Mouse (Mus musculus): ENCODE data around the gene Cacybp. TPM values are rescaled to one million over a fixed set of nuclear protein-coding genes. Genes with fewer than 3 reads are reported as not detected.
A peak's percentile ranks its signal among the peaks of the same experiment; 100 is the strongest.

The Cacybp gene
- polyA plus RNA-seq, 1 experiment from 2014 or later = 180 TPM

DNA sequence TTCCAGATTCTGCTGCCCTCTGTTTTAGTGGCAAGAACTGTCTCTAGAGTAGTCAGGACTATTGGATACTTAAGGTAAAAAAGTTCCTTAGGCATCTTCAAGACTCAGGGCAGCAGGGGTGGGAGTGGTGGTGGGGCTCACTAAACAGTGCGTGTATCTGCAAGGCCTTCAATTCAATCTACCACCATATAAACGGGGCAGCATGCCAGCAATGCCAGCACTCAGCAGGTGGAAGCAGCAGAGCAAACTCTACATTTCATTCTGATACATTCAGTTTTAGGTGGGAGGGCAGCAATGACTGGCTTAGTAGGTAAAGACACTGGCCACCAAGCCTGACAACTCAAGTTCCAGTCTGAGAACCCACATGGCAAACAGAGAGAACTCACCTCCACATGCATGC, 27.4 kb upstream of the Cacybp start:
- Histone ChIP-seq H3K4me2 (ENCODE audit: low read length) (no peak overlapping the region), H3K9me3 (replicated peaks; ENCODE audit: low read length) (no peaks in the 10 kb centered on the region), H3K27ac (no peak overlapping the region), H3K4me1 (replicated peaks; ENCODE audit: insufficient read depth, low read length) (no peaks in the 10 kb centered on the region), H3K27me3 (ENCODE audit: insufficient read depth, low read length) (no peaks in the 10 kb centered on the region), H3K9ac (ENCODE audit: low read depth, low read length) (no peak overlapping the region), H3K4me3 (replicated peaks; ENCODE audit: low read depth, low read length) (no peak overlapping the region), H3K36me3 (ENCODE audit: insufficient read depth, low read length) (no peaks in the 10 kb centered on the region)
- ATAC-seq (replicated peaks; ENCODE audit: low FRiP score, low read depth) (no peak), DNase-seq (ENCODE audit: low spot score) (no peak)
- WGBS = 86% methylated on average over 2 of the region's 2 CpGs
- TF ChIP-seq CTCF (IDR thresholded peaks at IDR 0.05; ENCODE audit: low read depth) = no peak

DNA sequence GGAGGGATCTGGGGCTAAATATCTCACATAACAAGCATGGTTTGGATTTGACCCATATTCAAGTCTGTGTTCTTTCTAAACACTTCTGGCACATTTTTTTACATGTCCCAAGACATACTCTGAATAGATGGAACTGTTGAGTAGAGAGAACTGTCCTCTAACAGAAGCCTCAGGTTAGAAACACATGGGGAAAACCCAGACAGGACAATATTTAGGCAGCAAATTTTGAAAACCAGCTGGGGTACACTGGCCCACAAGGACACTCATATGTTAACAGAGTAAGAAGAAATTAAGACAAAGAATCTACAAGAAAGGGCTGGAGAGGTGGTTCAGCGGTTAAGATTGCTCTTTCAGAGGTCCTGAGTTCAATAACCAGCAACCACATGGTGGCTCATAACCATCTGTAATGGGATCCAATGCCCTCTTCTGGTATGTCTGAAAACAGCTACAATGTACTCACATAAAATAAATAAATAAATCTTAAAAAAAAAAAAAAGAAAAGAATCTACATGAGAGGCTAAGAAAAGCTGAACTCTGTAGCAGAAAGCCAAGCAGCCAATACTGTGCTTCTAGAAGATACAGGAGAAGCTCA, 26.3 kb upstream of the Cacybp start:
- no peaks in the 10 kb centered on the region for H3K4me1 ChIP-seq (replicated peaks; ENCODE audit: insufficient read depth, low read length)
- H3K27ac ChIP-seq = no peak overlapping the region
- H3K27me3 ChIP-seq (ENCODE audit: insufficient read depth, low read length) = no peaks in the 10 kb centered on the region
- H3K9me3 ChIP-seq (replicated peaks; ENCODE audit: low read length) = no peaks in the 10 kb centered on the region
- TF ChIP-seq CTCF (IDR thresholded peaks at IDR 0.05; ENCODE audit: low read depth) = no peak
- H3K4me2 ChIP-seq (ENCODE audit: low read length) = no peak overlapping the region
- no peak overlapping the region for H3K4me3 ChIP-seq (replicated peaks; ENCODE audit: low read depth, low read length)
- ATAC-seq (replicated peaks; ENCODE audit: low FRiP score, low read depth) (no peak), DNase-seq (ENCODE audit: low spot score) (no peak)
- H3K9ac ChIP-seq (ENCODE audit: low read depth, low read length) = no peak overlapping the region
- WGBS = 95% methylated on average over 1 of the region's 1 CpGs
- no peaks in the 10 kb centered on the region for H3K36me3 ChIP-seq (ENCODE audit: insufficient read depth, low read length)

DNA sequence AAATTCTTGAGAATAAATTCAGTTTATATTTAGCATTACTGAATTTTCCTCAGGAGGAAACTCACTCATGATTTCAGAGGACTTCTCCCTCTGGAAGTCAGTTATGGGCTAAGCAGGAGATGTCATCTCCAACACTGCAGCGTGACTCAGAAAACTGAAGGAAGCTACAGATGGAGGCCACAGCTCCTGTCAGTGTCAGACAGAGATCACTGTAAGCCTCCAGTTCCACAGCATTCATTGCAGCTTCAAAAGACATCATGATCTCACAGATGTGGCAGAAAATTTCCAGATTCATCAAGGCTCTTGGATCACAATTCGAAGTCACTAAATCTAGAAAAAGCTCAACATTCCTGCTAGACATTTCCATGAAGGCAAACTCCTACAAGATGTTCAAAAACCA, 25.3 kb upstream of the Cacybp start:
- H3K36me3 ChIP-seq (ENCODE audit: insufficient read depth, low read length) = no peaks in the 10 kb centered on the region
- DNase-seq (ENCODE audit: low spot score) = no peak
- no peak overlapping the region for H3K27ac ChIP-seq
- no peak for ATAC-seq (replicated peaks; ENCODE audit: low FRiP score, low read depth)
- no peak overlapping the region for H3K4me3 ChIP-seq (replicated peaks; ENCODE audit: low read depth, low read length)
- H3K9me3 ChIP-seq (replicated peaks; ENCODE audit: low read length) = no peaks in the 10 kb centered on the region
- H3K27me3 ChIP-seq (ENCODE audit: insufficient read depth, low read length) = no peaks in the 10 kb centered on the region
- WGBS = 96% methylated on average over 2 of the region's 2 CpGs
- H3K4me1 ChIP-seq (replicated peaks; ENCODE audit: insufficient read depth, low read length) = no peaks in the 10 kb centered on the region
- no peak for TF ChIP-seq CTCF (IDR thresholded peaks at IDR 0.05; ENCODE audit: low read depth)
- H3K9ac ChIP-seq (ENCODE audit: low read depth, low read length) = no peak overlapping the region
- H3K4me2 ChIP-seq (ENCODE audit: low read length) = no peak overlapping the region

DNA sequence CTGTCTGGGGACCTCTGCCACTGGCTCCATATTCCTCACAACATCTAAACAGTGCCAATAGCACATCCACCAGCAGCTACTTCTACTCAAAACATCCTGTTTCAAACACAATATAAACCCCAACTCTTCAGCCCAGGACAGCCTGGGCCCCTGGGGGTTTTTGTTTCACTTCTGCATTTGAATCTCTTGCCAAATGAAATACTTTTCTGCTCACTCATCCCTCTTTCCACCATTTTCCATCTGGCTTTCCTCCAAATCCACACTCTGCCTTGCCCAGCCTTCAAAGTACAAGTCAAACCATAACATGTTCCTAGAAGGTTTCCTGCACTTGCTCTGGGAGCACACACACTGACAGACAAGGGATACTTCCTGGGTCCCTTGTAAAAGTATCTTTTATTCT, 21.2 kb upstream of the Cacybp start:
- no peak for TF ChIP-seq CTCF (IDR thresholded peaks at IDR 0.05; ENCODE audit: low read depth)
- no peaks in the 10 kb centered on the region for H3K36me3 ChIP-seq (ENCODE audit: insufficient read depth, low read length)
- H3K9ac ChIP-seq (ENCODE audit: low read depth, low read length) = no peak overlapping the region
- H3K4me2 ChIP-seq (ENCODE audit: low read length) = no peak overlapping the region
- no peak for ATAC-seq (replicated peaks; ENCODE audit: low FRiP score, low read depth)
- H3K27ac ChIP-seq = no peak overlapping the region; the same call in 1 of the 2 replicates
- H3K9me3 ChIP-seq (replicated peaks; ENCODE audit: low read length) = no peaks in the 10 kb centered on the region
- no peak overlapping the region for H3K4me3 ChIP-seq (replicated peaks; ENCODE audit: low read depth, low read length)
- DNase-seq (ENCODE audit: low spot score) = peak; percentile 43
- H3K27me3 ChIP-seq (ENCODE audit: insufficient read depth, low read length) = no peaks in the 10 kb centered on the region
- H3K4me1 ChIP-seq (replicated peaks; ENCODE audit: insufficient read depth, low read length) = no peaks in the 10 kb centered on the region

DNA sequence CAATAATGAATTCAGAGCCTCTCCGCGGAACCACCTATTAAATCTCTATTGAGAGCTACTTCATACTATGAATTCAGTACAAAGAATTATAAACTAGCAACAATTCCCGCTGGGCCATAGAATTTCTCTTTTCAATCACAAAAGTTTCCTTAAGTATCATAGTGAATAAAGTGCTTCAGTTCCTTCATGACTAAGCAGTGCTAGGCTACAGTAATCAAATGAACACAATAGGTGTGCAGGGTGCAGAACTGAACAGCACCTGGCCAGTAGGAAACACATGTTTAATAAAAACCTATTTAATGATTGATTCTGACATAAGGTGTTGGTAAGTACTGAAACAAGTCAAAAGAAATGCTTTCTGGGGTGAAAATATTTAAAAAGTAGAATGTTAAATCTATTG, 19.4 kb upstream of the Cacybp start:
- no peak for TF ChIP-seq CTCF (IDR thresholded peaks at IDR 0.05; ENCODE audit: low read depth)

DNA sequence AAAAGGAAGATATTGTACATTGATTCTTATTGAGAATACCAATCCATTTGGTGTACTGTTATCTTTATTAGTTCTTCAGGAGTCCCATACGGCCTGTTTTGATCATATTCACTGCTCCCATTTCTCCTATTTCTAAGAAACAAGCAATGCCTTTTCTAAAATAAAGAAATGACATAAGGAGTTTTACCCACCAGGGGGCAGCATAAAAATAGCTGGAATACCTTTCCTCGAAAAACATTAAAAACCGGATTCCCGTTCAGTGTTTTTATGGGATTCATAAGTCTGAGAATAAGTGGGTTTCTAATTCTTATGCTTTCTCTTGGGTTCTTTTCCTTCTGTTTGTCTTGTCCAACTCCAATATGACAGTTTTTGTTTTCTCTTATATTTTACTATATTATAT, 18.3 kb upstream of the Cacybp start:
- ATAC-seq (replicated peaks; ENCODE audit: low FRiP score, low read depth) (no peak), DNase-seq (ENCODE audit: low spot score) (peak; percentile 79)
- no peak overlapping the region for H3K4me2 ChIP-seq (ENCODE audit: low read length)
- no peak overlapping the region for H3K27ac ChIP-seq
- H3K9ac ChIP-seq (ENCODE audit: low read depth, low read length) = no peak overlapping the region
- H3K4me1 ChIP-seq (replicated peaks; ENCODE audit: insufficient read depth, low read length) = no peaks in the 10 kb centered on the region
- H3K36me3 ChIP-seq (ENCODE audit: insufficient read depth, low read length) = no peaks in the 10 kb centered on the region
- H3K4me3 ChIP-seq (replicated peaks; ENCODE audit: low read depth, low read length) = no peak overlapping the region
- no peaks in the 10 kb centered on the region for H3K27me3 ChIP-seq (ENCODE audit: insufficient read depth, low read length)
- H3K9me3 ChIP-seq (replicated peaks; ENCODE audit: low read length) = no peaks in the 10 kb centered on the region
- WGBS = 31% methylated on average over 4 of the region's 4 CpGs
- peak; percentile 75 for TF ChIP-seq CTCF (IDR thresholded peaks at IDR 0.05; ENCODE audit: low read depth)

More for the DNA sequence above, 19.4 kb upstream of the Cacybp start:
- ATAC-seq (replicated peaks; ENCODE audit: low FRiP score, low read depth) (no peak), DNase-seq (ENCODE audit: low spot score) (no peak)
- Histone ChIP-seq H3K9ac (ENCODE audit: low read depth, low read length) (no peak overlapping the region), H3K27ac (no peak overlapping the region), H3K4me3 (replicated peaks; ENCODE audit: low read depth, low read length) (no peak overlapping the region), H3K4me1 (replicated peaks; ENCODE audit: insufficient read depth, low read length) (no peaks in the 10 kb centered on the region), H3K9me3 (replicated peaks; ENCODE audit: low read length) (no peaks in the 10 kb centered on the region), H3K36me3 (ENCODE audit: insufficient read depth, low read length) (no peaks in the 10 kb centered on the region), H3K27me3 (ENCODE audit: insufficient read depth, low read length) (no peaks in the 10 kb centered on the region), H3K4me2 (ENCODE audit: low read length) (no peak overlapping the region)
- 94% methylated on average over 3 of the region's 3 CpGs for WGBS

DNA sequence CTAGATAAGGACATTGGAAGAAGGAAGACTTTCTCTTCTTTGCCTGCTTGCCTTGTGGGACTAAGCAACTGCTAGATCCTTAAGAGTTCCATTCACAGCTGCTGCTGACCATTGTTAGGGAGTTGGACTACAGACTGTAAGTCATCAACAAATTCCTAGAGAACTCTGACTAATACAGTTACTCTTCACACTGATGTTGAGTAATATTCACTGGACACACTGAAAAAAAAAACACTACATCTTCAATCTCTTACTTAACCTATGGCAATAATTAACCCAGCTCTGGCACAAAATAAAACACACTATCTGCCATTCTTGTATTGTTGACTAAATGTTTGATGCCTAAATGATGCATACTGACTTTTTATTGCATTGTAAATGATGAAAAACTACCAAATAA, 15.2 kb upstream of the Cacybp start:
- ATAC-seq (replicated peaks; ENCODE audit: low FRiP score, low read depth) (no peak; the same call in 1 of the 2 replicates), DNase-seq (ENCODE audit: low spot score) (no peak)
- no peak overlapping the region for H3K27ac ChIP-seq
- H3K27me3 ChIP-seq (ENCODE audit: insufficient read depth, low read length) = no peaks in the 10 kb centered on the region
- H3K4me2 ChIP-seq (ENCODE audit: low read length) = no peak overlapping the region
- no peaks in the 10 kb centered on the region for H3K36me3 ChIP-seq (ENCODE audit: insufficient read depth, low read length)
- H3K9ac ChIP-seq (ENCODE audit: low read depth, low read length) = no peak overlapping the region
- H3K4me1 ChIP-seq (replicated peaks; ENCODE audit: insufficient read depth, low read length) = no peaks in the 10 kb centered on the region
- no peaks in the 10 kb centered on the region for H3K9me3 ChIP-seq (replicated peaks; ENCODE audit: low read length)
- TF ChIP-seq CTCF (IDR thresholded peaks at IDR 0.05; ENCODE audit: low read depth) = no peak
- no peak overlapping the region for H3K4me3 ChIP-seq (replicated peaks; ENCODE audit: low read depth, low read length)
